Mouse (Mus musculus) lung, postnatal 0 days (tissue): ENCODE measurements around the gene Enpp3.

Experiments
- CTCF ChIP-seq: IDR thresholded peaks from 2 replicates; pipeline ENCODE4 v1.5.1; 2016; ENCODE audit warnings: antibody characterized with exemption, mild to moderate bottlenecking
- EP300 ChIP-seq: IDR thresholded peaks from 2 replicates; pipeline ENCODE4 v1.6.1; 2016; ENCODE audit warnings: antibody characterized with exemption, mild to moderate bottlenecking, control low read depth

DNA sequence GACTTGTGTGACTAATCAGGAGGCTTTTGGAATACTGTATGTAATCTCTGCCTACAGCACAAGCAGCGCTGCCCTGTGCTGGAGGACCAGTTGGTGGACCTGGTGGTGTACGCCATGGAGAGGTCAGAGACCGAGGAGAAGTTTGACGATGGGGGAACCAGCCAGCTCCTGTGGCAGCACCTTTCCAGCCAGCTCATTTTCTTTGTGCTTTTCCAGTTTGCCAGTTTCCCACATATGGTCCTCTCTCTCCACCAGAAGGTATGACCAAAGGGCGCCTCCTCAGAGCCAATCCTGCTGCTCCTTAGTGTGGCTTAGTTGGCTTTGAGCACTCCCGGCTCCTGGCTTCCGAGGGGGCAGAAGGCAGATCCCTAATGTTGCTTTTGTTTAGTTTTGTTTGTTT, 45.7 kb upstream of the Enpp3 start:
- TF ChIP-seq CTCF, result no peak
- no peak for TF ChIP-seq EP300
